ENCODE assay signal across 20 mouse cellular contexts in genomic region chr17:90934929-90935328, GRCm38 (mm10).
"Had no signal": no experiment of that assay in that cellular context is flagged by ENCODE, and none has a peak within 500 bp of the region (broad histone marks: within the 10 kb centered on the region; RNA-seq: fewer than 3 reads in every experiment).

No protein-coding gene starts in this region.

- H3K4me2 ChIP-seq: lung, embryonic 14.5 days; midbrain, embryonic 12.5 days; neural tube, embryonic 13.5 days; neural tube, embryonic 15.5 days; stomach, embryonic 15.5 days had no signal

- H3K27ac ChIP-seq: midbrain, embryonic 10.5 days; midbrain, embryonic 12.5 days; neural tube, embryonic 13.5 days; neural tube, embryonic 15.5 days; stomach, embryonic 15.5 days; stomach, postnatal 0 days had no signal

- H3K4me3 ChIP-seq: midbrain, embryonic 10.5 days; midbrain, embryonic 12.5 days; myocyte; neural tube, embryonic 13.5 days; neural tube, embryonic 15.5 days; stomach, embryonic 15.5 days had no signal

- H3K4me1 ChIP-seq: midbrain, embryonic 10.5 days; midbrain, embryonic 12.5 days; neural tube, embryonic 13.5 days; neural tube, embryonic 15.5 days; stomach, embryonic 15.5 days had no signal

- DNase-seq: lung, adult 18-20 months; lung, embryonic 14.5 days; lung, postnatal 10 days; lung, postnatal 4 days; midbrain, embryonic 14.5 days; retina, postnatal 1 day; right cerebral cortex, adult 18-20 months; right cerebral cortex, postnatal 25 days; right cerebral cortex, postnatal 4 days; thymus, adult 2 months; thymus, postnatal 25 days; thymus, postnatal 4 days had no signal

- H3K27me3 ChIP-seq: midbrain, embryonic 12.5 days; neural tube, embryonic 13.5 days; neural tube, embryonic 15.5 days; stomach, embryonic 15.5 days had no signal

- H3K9ac ChIP-seq: lung, embryonic 14.5 days; midbrain, embryonic 12.5 days; neural tube, embryonic 13.5 days; neural tube, embryonic 15.5 days; stomach, embryonic 15.5 days had no signal

- H3K9me3 ChIP-seq: midbrain, embryonic 10.5 days; midbrain, embryonic 12.5 days; neural tube, embryonic 13.5 days; neural tube, embryonic 15.5 days; stomach, embryonic 15.5 days had no signal

- H3K36me3 ChIP-seq: midbrain, embryonic 10.5 days; midbrain, embryonic 12.5 days; neural tube, embryonic 13.5 days; neural tube, embryonic 15.5 days; stomach, embryonic 15.5 days had no signal

- ATAC-seq: midbrain, embryonic 16.5 days had no signal
